Mouse (Mus musculus) thymus, adult 2 months (tissue): ENCODE data around the gene Tsks.

ENCODE experiments used
- CTCF ChIP-seq: fragments of 200-500 bp; IDR thresholded peaks from 2 replicates; pipeline ENCODE4 v1.5.1; 2012; ENCODE audit warnings: mild to moderate bottlenecking, control low read depth, low read length, moderate library complexity, borderline replicate concordance; ENCODE audit not compliant: control insufficient read depth, poor library complexity, insufficient read depth; ENCODE audit errors: extremely low read depth
- POLR2A ChIP-seq: fragments of 200-500 bp; IDR thresholded peaks from 2 replicates; pipeline ENCODE4 v1.6.1; 2012; ENCODE audit warnings: mild to moderate bottlenecking, low read length, control low read depth, moderate library complexity; ENCODE audit not compliant: control insufficient read depth, poor library complexity, insufficient read depth; ENCODE audit errors: extremely low read depth

DNA sequence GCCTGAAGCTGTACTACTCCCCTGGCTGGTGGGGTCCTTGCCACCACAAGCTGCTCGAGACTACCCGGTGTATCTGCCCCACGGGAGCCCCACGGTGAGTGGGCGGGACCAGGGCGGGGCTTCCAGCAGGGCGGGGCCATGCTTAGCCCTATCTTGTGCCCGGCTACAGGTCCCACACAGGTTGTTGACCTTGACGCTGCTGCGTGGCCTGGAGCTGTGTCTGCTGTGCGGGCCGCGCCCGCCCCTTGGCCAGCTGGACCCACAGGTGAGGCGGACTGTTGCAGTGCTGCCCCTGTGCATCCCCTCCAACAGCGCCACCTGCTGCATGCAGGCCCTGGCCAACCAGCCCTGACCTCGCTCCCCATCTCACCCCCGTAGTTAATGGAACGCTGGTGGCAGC, 44.4 kb upstream of the Tsks start:
- TF ChIP-seq CTCF: no peak
- TF ChIP-seq POLR2A: no peak
